Mouse (Mus musculus) heart, embryonic 14.5 days (tissue): ENCODE measurements around the gene Tubg2. TPM values are rescaled to one million over a fixed set of nuclear protein-coding genes. Genes with fewer than 3 reads are reported as not detected.

Experiments
- ATAC-seq: fragments of 200-750 bp; cut with Nextera tagmentation; 2 replicates; pipeline ENCODE4 v1.8.0; 2017; ENCODE audit warnings: low read depth, moderate TSS enrichment; ENCODE audit not compliant: insufficient number of reproducible peaks, insufficient read depth, low FRiP score
- H3K27ac ChIP-seq, 2 experiments: fragments of 200-500 bp in 1 of 2; fragments of 300-500 bp in 1 of 2; sonication (generic) in 1 of 2; replicated peaks in 1 of 2; 2 replicates each; pipeline ENCODE4 v1.5.1; 2012 to 2014; ENCODE audit warnings: low read depth in 2 of 2, low read length in 2 of 2, control low read depth in 1 of 2, mild to moderate bottlenecking in 1 of 2, mixed read lengths in 1 of 2; ENCODE audit not compliant: control insufficient read depth in 1 of 2, insufficient read depth in 1 of 2
- H3K27me3 ChIP-seq: fragments of 300-500 bp; sonication (generic); 2 replicates; pipeline ENCODE4 v1.6.1; 2014; ENCODE audit warnings: mild to moderate bottlenecking, low read length, control low read depth; ENCODE audit not compliant: control insufficient read depth, insufficient read depth
- H3K36me3 ChIP-seq: fragments of 300-500 bp; sonication (generic); 2 replicates; pipeline ENCODE4 v1.6.1; 2014; ENCODE audit warnings: mild to moderate bottlenecking, control low read depth, low read length, mixed read lengths; ENCODE audit not compliant: control insufficient read depth, insufficient read depth
- H3K4me1 ChIP-seq, 2 experiments: fragments of 200-500 bp in 1 of 2; fragments of 300-500 bp in 1 of 2; sonication (generic) in 1 of 2; 2 replicates each; pipeline ENCODE4 v1.6.1; 2012 to 2014; ENCODE audit warnings: low read length in 2 of 2, control low read depth in 1 of 2, mixed read lengths in 1 of 2; ENCODE audit not compliant: control insufficient read depth in 2 of 2, insufficient read depth in 2 of 2
- H3K4me2 ChIP-seq: fragments of 300-500 bp; sonication (generic); 2 replicates; pipeline ENCODE4 v1.6.1; 2014; ENCODE audit warnings: mild to moderate bottlenecking, low read length
- H3K4me3 ChIP-seq, 2 experiments: fragments of 200-500 bp in 1 of 2; fragments of 300-500 bp in 1 of 2; sonication (generic) in 1 of 2; 2 replicates each; pipeline ENCODE4 v1.5.1; 2012 to 2014; ENCODE audit warnings: low read length in 2 of 2, mild to moderate bottlenecking in 2 of 2, control low read depth in 1 of 2, low read depth in 1 of 2, moderate library complexity in 1 of 2; ENCODE audit not compliant: control insufficient read depth in 1 of 2, insufficient read depth in 1 of 2
- H3K9ac ChIP-seq: fragments of 300-500 bp; sonication (generic); 2 replicates; pipeline ENCODE4 v1.6.1; 2014; ENCODE audit warnings: mild to moderate bottlenecking, low read length
- H3K9me3 ChIP-seq: fragments of 300-500 bp; sonication (generic); 2 replicates; pipeline ENCODE4 v1.6.1; 2016; ENCODE audit warnings: low read length, control low read depth; ENCODE audit not compliant: control insufficient read depth
- WGBS: fragments of 180-500 bp; shearing (Covaris S2); extraction: QIAGEN DNeasy Blood & Tissue Kit; methylation state at CpG from one replicate; pipeline ENCODE4 v1.1.7; 2014; 5-methylcytosine and 5-hydroxymethylcytosine counted together
- polyA plus RNA-seq: library from polyadenylated mRNA; unstranded; fragments of >200 nt; fragmentation: Nextera tagmentation; extraction: Ambion mirVana; gene quantifications from 2 replicates; pipeline ENCODE4 v1.2.1, GENCODE M21; 2014

Tubg2 gene
- polyA plus RNA-seq, 1 experiment from 2014 or later: 4.1 TPM

GRCm38 (mm10) chr11:101176117-101176691 lies 20.5 kb downstream of the Tubg2 start:
- no peak for ATAC-seq
- Histone ChIP-seq H3K4me3 (peak overlapping the region; percentile 29 to 31), H3K9me3 (no peaks in the 10 kb centered on the region), H3K27me3 (peaks cover 22% of the 10 kb centered on the region), H3K4me2 (peak overlapping the region; percentile 98), H3K9ac (peak overlapping the region; percentile 56; the same call in 1 of the 2 replicates), H3K36me3 (no peaks in the 10 kb centered on the region), H3K4me1 (peaks cover 27 to 46% of the 10 kb centered on the region in 2 experiments), H3K27ac (no peak overlapping the region)
- WGBS: under 1% methylated on average over 25 of the region's 25 CpGs

DNA sequence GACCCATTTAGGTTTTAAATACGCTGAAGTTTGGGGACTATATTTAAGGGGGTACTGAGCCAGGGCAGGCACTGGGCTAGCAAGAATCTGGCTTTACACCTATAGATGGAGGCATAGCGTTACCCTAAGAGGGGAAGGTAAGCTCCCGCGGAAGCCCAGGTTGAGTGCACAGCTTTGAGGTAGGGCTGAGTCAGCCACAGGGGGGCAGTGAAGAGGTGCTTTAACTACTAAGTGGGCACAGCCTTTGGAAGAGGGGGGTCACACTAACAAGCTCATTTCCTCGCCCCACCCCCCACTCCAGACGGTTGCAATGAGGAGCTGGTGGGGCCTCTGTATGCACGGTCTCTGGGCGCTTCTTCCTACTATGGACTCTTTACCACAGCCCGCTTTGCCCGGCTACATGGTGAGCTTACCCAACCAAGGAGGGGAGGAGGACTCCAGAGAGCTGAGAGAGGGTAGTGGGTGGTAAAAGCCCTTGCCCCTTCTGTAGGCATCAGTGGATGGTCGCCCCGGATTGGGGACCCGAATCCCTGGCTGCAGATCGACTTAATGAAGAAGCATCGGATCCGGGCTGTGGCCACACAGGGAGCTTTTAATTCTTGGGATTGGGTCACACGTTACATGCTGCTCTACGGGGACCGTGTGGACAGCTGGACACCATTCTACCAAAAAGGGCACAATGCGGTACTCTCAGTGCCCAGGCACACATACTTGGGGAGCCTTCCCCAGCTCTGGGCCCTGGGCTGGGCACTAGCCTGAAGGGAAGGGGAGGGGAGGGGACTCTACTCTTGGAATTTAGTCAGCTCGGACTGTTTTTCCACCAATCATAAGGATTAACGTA lies 21.4 kb downstream of the Tubg2 start:
- ATAC-seq: no peak
- Histone ChIP-seq H3K27me3 (peaks cover 22% of the 10 kb centered on the region), H3K4me1 (peaks cover 27 to 42% of the 10 kb centered on the region in 2 experiments), H3K9ac (no peak overlapping the region), H3K4me2 (peak overlapping the region; percentile 98), H3K9me3 (no peaks in the 10 kb centered on the region), H3K27ac (no peak overlapping the region), H3K4me3 (no peak overlapping the region), H3K36me3 (no peaks in the 10 kb centered on the region)
- WGBS: 31% methylated on average over 22 of the region's 22 CpGs

- ATAC-seq: no peak
- no peak overlapping the region for H3K9ac ChIP-seq
- no peaks in the 10 kb centered on the region for H3K9me3 ChIP-seq
- H3K4me2 ChIP-seq: no peak overlapping the region
- no peaks in the 10 kb centered on the region for H3K36me3 ChIP-seq
- no peak overlapping the region for H3K4me3 ChIP-seq
- peaks cover 20 to 31% of the 10 kb centered on the region in 2 experiments for H3K4me1 ChIP-seq
- H3K27ac ChIP-seq: no peak overlapping the region
- peaks cover 22% of the 10 kb centered on the region for H3K27me3 ChIP-seq
- 61% methylated on average over 36 of the region's 36 CpGs for WGBS
Measured at GRCm38 (mm10) chr11:101178061-101179058, 22.7 kb downstream of the Tubg2 start.

DNA sequence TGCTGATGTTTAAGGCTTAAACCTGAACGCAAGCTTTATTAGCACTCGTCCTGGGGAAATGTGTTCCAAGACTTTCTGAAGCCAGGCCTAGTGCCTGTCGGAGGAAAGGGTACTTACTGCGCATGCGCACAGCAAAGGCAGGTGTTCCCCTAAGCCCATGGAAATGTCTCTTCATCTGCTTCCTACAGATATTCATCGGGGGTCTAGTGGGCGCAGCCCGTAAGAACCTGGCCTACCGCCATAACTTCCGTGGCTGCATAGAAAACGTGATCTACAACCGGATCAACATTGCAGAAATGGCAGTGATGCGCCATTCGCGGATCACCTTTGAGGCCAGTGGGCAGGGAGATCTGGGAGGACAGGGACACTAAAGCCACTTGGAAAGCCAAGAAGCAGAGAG lies 23.6 kb downstream of the Tubg2 start:
- no peaks in the 10 kb centered on the region for H3K9me3 ChIP-seq
- H3K4me3 ChIP-seq: no peak overlapping the region
- 84% methylated on average over 15 of the region's 15 CpGs for whole genome bisulfite sequencing
- no peaks in the 10 kb centered on the region for H3K36me3 ChIP-seq
- no peak overlapping the region for H3K9ac ChIP-seq
- H3K27me3 ChIP-seq: peaks cover 22% of the 10 kb centered on the region
- no peak overlapping the region for H3K27ac ChIP-seq
- no peak overlapping the region for H3K4me2 ChIP-seq
- peaks cover 12 to 22% of the 10 kb centered on the region in 2 experiments for H3K4me1 ChIP-seq
- no peak for ATAC-seq

DNA sequence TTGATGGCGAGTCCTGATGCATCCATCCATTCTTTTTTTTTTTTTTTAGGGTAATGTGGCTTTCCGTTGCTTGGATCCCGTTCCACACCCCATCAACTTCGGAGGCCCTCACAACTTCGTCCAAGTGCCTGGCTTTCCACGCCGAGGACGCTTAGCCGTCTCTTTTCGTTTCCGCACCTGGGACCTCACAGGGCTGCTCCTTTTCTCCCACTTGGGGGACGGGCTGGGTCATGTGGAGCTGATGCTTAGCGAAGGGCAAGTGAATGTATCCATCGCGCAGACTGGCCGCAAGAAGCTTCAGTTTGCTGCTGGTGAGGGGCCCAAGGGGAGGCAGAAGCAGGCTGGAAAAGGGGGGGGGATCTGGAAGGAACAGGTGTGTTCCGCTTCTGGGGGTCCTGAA lies 24.6 kb downstream of the Tubg2 start:
- Histone ChIP-seq H3K27me3 (peaks cover 19% of the 10 kb centered on the region), H3K36me3 (no peaks in the 10 kb centered on the region)
- ATAC-seq: no peak

DNA sequence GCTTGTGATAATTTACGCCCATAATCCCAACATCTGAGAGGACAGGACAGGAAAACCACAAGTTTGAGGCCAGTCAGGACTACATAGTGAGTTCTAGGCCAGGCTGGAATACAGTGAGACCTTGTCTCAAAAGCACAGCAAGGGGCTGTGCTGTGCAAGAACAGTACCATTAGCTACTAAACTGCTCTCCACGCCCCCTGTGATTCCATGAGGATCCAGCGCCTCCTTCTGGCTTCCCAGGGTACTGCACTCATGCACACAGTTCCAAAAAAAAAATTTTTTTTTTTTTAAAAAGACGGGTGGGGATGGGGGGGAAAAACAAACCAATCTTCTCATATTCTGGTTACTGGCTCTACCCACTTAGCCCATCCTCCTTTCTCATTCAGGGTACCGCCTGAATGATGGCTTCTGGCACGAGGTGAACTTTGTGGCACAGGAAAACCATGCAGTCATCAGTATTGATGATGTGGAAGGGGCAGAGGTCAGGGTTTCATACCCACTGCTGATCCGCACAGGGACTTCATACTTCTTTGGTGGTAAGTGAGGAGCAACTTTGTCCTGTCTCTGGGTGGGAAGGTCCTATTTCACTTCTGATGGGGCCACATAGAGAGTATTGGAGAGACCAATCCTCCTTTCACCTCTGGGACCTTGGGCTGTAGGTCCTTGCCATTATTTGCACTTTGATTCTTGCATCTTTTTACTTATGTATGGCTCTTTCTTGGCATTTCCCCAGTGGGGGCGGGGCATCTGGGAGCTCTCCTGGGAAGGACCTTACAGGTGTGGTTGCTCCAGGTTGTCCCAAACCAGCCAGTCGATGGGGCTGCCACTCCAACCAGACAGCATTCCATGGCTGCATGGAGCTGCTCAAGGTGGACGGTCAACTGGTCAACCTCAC lies 25.4 kb downstream of the Tubg2 start:
- peaks cover 4 to 6% of the 10 kb centered on the region in 2 experiments; a peak in 3 of 4 replicates for H3K4me1 ChIP-seq
- no peak overlapping the region for H3K27ac ChIP-seq
- H3K9ac ChIP-seq: no peak overlapping the region
- no peak for ATAC-seq
- H3K9me3 ChIP-seq: no peaks in the 10 kb centered on the region
- WGBS: 41% methylated on average over 10 of the region's 10 CpGs
- no peak overlapping the region for H3K4me3 ChIP-seq
- H3K27me3 ChIP-seq: peaks cover 17% of the 10 kb centered on the region
- no peaks in the 10 kb centered on the region for H3K36me3 ChIP-seq
- H3K4me2 ChIP-seq: no peak overlapping the region

More for the DNA sequence above, 24.6 kb downstream of the Tubg2 start:
- Histone ChIP-seq H3K4me3 (no peak overlapping the region), H3K9me3 (no peaks in the 10 kb centered on the region), H3K4me1 (peaks cover 6 to 14% of the 10 kb centered on the region in 2 experiments; a peak in 3 of 4 replicates), H3K9ac (no peak overlapping the region), H3K4me2 (no peak overlapping the region), H3K27ac (no peak overlapping the region)
- 77% methylated on average over 17 of the region's 17 CpGs for WGBS
